Mouse (Mus musculus) fat pad, adult 2 months (tissue): ENCODE measurements around the gene Nudt17.
"Not testable (repeated sequence)": the region's sequence is repeated elsewhere in the genome, so short reads cannot be mapped to it uniquely, and the experiment has no call there.

Experiments
- DNase-seq: peaks from one replicate; pipeline ENCODE4 v3.0.0-alpha.2; 2011; ENCODE audit warnings: low read depth, low spot score; ENCODE audit errors: extremely low read depth

Nudt17 gene

GRCm38 (mm10) chr3:96673514-96673913 is 34.8 kb downstream of the Nudt17 start:
- no peak for DNase-seq

DNA sequence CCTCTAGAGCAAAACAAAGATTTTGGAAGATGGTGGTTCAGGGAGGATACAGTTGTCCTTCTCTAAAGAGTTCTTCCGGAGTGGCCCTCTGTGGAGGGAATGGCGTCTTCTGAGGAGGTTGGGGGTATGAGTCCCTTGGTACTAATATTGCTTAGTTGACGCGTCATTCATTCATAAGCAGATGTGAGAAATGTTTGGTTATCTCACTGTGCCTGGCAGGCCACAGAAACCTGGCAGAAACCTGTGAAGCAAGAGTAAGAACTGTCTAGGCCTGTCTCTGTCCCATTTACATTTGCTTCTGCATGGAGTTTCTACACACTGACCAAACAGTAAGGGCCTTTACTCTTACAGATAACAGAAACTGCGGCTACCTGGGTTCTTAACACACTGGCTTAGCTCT is 36.8 kb downstream of the Nudt17 start:
- DNase-seq: no peak

DNA sequence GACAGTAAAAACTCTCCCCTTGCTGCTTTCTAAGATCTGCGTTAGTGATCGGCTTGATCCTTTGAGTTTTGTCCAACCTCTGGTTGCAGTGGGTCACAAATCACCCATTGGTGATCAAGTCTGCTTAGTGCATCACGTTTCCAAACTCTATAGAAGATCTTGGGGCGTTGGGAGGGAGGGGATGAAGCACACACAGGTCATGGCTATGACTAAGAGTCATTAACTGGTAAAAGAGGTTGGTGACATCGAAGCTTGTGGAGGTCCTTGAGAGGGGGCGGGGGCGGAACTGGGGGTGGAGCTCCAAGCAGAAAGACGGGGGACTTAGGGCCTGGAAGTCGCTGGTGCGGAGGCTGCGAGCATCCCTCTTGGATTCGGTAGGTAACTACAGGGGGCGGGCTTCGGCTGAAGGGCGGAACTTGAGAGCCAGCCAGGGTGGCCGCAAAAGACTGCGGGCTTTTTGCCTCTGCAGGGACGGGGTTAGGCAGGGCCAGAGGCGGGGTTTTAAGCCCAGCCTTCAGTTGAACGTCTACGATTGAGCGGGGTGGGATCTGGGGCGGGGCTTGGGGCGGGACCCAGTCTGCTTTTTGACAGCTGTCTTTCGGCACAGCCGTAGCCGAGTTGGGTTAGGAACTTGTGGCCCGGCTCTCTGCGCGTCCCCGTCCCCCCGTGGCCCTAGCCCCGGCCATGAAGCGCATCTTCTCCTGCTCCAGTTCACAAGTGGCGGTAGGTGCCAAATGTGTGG is 38.5 kb downstream of the Nudt17 start, which contains the start of gene Ankrd35:
TSS of gene Ankrd35 (plus strand) at position 405 of the 742 bp plus-strand sequence.
- no peak for DNase-seq

DNA sequence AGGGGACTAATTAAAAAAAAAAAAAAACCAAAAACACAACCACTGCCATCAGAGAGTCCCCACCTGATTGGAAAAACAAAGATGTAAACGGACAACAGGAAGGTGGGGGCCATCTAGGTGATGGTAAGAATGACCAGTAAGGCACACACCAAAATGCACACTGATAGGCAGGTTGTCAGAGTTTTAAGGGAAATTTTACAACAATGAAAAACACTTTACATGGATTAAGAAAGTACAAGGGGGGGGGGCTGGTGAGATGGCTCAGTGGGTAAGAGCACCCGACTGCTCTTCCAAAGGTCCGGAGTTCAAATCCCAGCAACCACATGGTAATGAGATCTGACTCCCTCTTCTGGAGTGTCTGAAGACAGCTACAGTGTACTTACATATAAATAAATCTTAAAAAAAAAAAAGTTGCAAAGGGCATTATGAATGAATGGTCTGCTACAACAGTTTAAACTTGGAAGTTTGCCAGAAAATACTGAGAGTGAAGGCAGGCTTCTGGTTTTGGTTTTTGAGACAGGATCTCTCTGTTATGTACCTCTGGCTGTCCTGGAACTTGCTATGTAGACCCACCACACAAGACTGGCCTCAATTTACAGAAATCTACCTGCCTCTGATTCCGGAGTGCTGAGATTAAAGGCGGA is 39.8 kb downstream of the Nudt17 start:
- no peak for DNase-seq

GRCm38 (mm10) chr3:96667316-96667715 is 41.0 kb downstream of the Nudt17 start:
- DNase-seq: no peak

GRCm38 (mm10) chr3:96666916-96667315 is 41.4 kb downstream of the Nudt17 start:
- no peak for DNase-seq

DNA sequence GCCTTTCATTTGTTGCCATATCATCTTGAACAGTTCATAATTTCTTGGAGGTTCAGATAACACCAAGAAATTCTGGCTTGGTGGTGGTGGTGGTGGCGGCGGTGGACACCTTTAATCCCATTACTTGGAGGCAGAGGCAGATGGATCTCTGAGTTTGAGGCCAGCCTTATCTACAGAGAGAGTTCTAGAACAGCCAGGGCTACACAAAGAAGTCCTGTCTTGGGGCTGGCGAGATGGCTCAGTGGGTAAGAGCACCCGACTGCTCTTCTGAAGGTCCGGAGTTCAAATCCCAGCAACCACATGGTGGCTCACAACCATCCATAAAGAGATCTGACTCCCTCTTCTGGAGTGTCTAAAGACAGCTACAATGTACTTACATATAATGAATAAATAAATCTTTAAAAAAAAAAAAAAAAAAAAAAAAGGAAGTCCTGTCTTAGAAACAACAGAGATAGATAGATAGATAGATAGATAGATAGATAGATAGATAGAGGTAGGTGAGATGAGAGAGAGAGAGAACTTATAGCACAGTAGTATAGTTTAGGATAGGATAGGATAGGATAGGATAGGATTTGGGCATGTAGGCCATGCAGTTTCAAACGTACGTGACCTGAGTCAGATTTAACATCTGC is 42.5 kb downstream of the Nudt17 start:
- DNase-seq: not testable (repeated sequence)

DNA sequence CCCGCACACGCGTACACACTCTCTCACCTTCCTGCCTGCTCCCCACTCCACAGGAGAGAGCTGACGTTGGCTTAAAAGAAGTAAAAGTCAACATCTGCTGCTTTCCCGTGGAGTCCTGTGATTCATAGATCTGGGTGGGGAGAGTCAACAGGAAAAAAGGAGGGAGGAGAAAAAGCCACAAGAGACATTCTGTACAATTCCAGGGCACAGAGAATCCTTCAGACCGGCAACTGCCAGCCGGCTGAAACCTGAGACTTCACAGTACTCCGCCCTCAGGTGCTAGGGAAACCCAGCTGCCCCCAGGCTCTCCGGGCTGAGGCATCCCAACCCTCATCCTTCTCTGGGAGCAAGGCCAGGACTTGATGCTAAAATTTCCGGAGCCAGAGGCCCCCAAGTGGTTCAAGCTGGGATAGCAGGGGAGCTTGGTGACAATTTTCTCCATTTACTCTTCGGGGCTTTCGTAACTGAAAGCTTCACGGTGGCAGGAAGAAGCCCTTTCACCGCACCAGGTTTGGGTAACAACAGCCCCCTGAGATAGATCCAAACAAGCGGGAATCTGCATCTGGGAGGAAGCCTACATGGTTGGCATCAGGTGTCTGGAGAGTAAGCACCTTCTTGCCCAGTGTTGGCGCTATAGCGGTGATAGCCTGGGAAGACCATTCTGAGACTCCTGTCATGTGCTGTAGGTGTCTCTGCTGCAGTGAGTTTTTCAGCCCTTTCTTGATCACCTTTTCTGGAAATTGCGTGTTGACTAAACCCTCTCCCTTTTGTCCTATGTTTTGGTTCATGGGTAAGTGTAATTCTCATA is 44.7 kb downstream of the Nudt17 start:
- no peak for DNase-seq

- no peak for DNase-seq
Observed at GRCm38 (mm10) chr3:96662731-96663316, 45.5 kb downstream of the Nudt17 start.

GRCm38 (mm10) chr3:96660901-96661300 is 47.5 kb downstream of the Nudt17 start:
- no peak for DNase-seq
